Mouse (Mus musculus) intestine, embryonic 16.5 days (tissue): ENCODE measurements around the gene Aqr. TPM values are rescaled to one million over a fixed set of nuclear protein-coding genes. Genes with fewer than 3 reads are reported as not detected.

ENCODE experiments used
- ATAC-seq: fragments of 200-750 bp; cut with Nextera tagmentation; 2 replicates; pipeline ENCODE4 v1.8.0; 2017; ENCODE audit warnings: moderate TSS enrichment, moderate library complexity
- H3K27ac ChIP-seq: fragments of 300-500 bp; sonication (generic); 2 replicates; pipeline ENCODE4 v1.5.1; 2014; ENCODE audit warnings: mild to moderate bottlenecking, low read length
- H3K27me3 ChIP-seq: fragments of 300-500 bp; sonication (generic); replicated peaks from 2 replicates; pipeline ENCODE4 v1.6.1; 2014; ENCODE audit warnings: low read length, control low read depth, mixed read lengths; ENCODE audit not compliant: control insufficient read depth, insufficient read depth
- H3K36me3 ChIP-seq: fragments of 300-500 bp; sonication (generic); 2 replicates; pipeline ENCODE4 v1.6.1; 2014; ENCODE audit warnings: low read length, control low read depth; ENCODE audit not compliant: control insufficient read depth, insufficient read depth
- H3K4me1 ChIP-seq: fragments of 300-500 bp; sonication (generic); 2 replicates; pipeline ENCODE4 v1.6.1; 2014; ENCODE audit warnings: low read length, control low read depth, mixed read lengths; ENCODE audit not compliant: control insufficient read depth, insufficient read depth
- H3K4me2 ChIP-seq: fragments of 300-500 bp; sonication (generic); 2 replicates; pipeline ENCODE4 v1.6.1; 2014; ENCODE audit warnings: low read depth, low read length, control low read depth
- H3K4me3 ChIP-seq: fragments of 300-500 bp; sonication (generic); 2 replicates; pipeline ENCODE4 v1.5.1; 2014; ENCODE audit warnings: mild to moderate bottlenecking, low read length
- H3K9ac ChIP-seq: fragments of 300-500 bp; sonication (generic); 2 replicates; pipeline ENCODE4 v1.6.1; 2014; ENCODE audit warnings: low read depth, low read length
- H3K9me3 ChIP-seq: fragments of 300-500 bp; sonication (generic); 2 replicates; pipeline ENCODE4 v1.6.1; 2016; ENCODE audit warnings: low read length, control low read depth; ENCODE audit not compliant: control insufficient read depth
- WGBS: fragments of 180-500 bp; shearing (Covaris S2); extraction: QIAGEN DNeasy Blood & Tissue Kit; methylation state at CpG from one replicate; pipeline ENCODE4 v1.1.7; 2014; 5-methylcytosine and 5-hydroxymethylcytosine counted together
- polyA plus RNA-seq: library from polyadenylated mRNA; unstranded; fragments of >200 nt; fragmentation: Nextera tagmentation; extraction: Ambion mirVana; gene quantifications from 2 replicates; pipeline ENCODE4 v1.2.1, GENCODE M21; 2015

Gene Aqr
- polyA plus RNA-seq, 1 experiment from 2014 or later, result 29.7 TPM

- WGBS, result 52% methylated on average over 4 of the region's 4 CpGs
- no peak for ATAC-seq
Measured at GRCm38 (mm10) chr2:114177802-114178733, 8.8 kb downstream of the Aqr start.

GRCm38 (mm10) chr2:114174651-114175484 lies 12.0 kb downstream of the Aqr start:
- ATAC-seq, result peak; percentile 98
- H3K27ac ChIP-seq, result no peak overlapping the region
- H3K27me3 ChIP-seq, result no peaks in the 10 kb centered on the region
- under 1% methylated on average over 44 of the region's 44 CpGs for WGBS
- H3K4me2 ChIP-seq, result peak overlapping the region; percentile 80
- peak overlapping the region; percentile 77 for H3K4me3 ChIP-seq
- peaks cover 9% of the 10 kb centered on the region for H3K4me1 ChIP-seq
- H3K9me3 ChIP-seq, result no peaks in the 10 kb centered on the region
- no peaks in the 10 kb centered on the region for H3K36me3 ChIP-seq
- peak overlapping the region; percentile 86 for H3K9ac ChIP-seq

More at GRCm38 (mm10) chr2:114177802-114178733, 8.8 kb downstream of the Aqr start:
- no peaks in the 10 kb centered on the region for H3K36me3 ChIP-seq
- no peaks in the 10 kb centered on the region for H3K27me3 ChIP-seq
- H3K4me1 ChIP-seq, result peaks cover 9% of the 10 kb centered on the region
- no peak overlapping the region for H3K4me3 ChIP-seq
- no peak overlapping the region for H3K4me2 ChIP-seq
- no peak overlapping the region for H3K9ac ChIP-seq
- no peaks in the 10 kb centered on the region for H3K9me3 ChIP-seq
- no peak overlapping the region for H3K27ac ChIP-seq

- H3K4me2 ChIP-seq, result no peak overlapping the region
- no peaks in the 10 kb centered on the region for H3K27me3 ChIP-seq
- no peak overlapping the region for H3K4me3 ChIP-seq
- ATAC-seq, result no peak
- H3K9ac ChIP-seq, result no peak overlapping the region
- no peaks in the 10 kb centered on the region for H3K36me3 ChIP-seq
- no peaks in the 10 kb centered on the region for H3K9me3 ChIP-seq
- no peak overlapping the region for H3K27ac ChIP-seq
- H3K4me1 ChIP-seq, result peaks cover 9% of the 10 kb centered on the region
Measured at GRCm38 (mm10) chr2:114173248-114173647, 13.6 kb downstream of the Aqr start.

DNA sequence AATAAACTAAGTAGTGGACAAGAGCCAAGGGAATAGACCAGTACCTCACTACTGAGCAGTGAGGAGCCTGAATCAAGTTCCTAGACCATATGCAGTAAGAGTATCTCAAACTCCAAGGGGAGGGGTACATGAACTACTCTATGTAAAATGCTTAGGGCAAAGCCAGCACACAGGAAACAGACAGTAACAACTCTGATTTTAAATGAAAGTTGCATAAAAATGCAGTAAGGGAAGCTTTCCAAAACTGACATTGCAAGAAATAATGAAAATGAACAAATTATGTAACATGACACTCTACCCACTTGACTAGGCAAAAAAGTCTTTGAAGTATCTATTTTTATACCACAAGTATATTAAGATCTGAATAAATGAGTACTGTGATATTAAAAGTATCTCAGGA lies 19.0 kb downstream of the Aqr start:
- peaks cover 2% of the 10 kb centered on the region; the same call in 1 of the 2 replicates for H3K36me3 ChIP-seq
- no peaks in the 10 kb centered on the region for H3K4me1 ChIP-seq

GRCm38 (mm10) chr2:114161978-114162377 lies 24.8 kb downstream of the Aqr start:
- Histone ChIP-seq H3K9me3 (no peaks in the 10 kb centered on the region), H3K4me2 (no peak overlapping the region), H3K4me3 (no peak overlapping the region), H3K27me3 (no peaks in the 10 kb centered on the region), H3K9ac (no peak overlapping the region), H3K36me3 (peaks cover 2% of the 10 kb centered on the region; the same call in 1 of the 2 replicates), H3K27ac (no peak overlapping the region), H3K4me1 (no peaks in the 10 kb centered on the region)
- ATAC-seq, result no peak
- 82% methylated on average over 1 of the region's 1 CpGs for WGBS

More for the DNA sequence above, 19.0 kb downstream of the Aqr start:
- no peaks in the 10 kb centered on the region for H3K9me3 ChIP-seq
- ATAC-seq, result no peak
- no peaks in the 10 kb centered on the region for H3K27me3 ChIP-seq
- no peak overlapping the region for H3K4me3 ChIP-seq
- H3K27ac ChIP-seq, result no peak overlapping the region
- no peak overlapping the region for H3K4me2 ChIP-seq
- H3K9ac ChIP-seq, result no peak overlapping the region

DNA sequence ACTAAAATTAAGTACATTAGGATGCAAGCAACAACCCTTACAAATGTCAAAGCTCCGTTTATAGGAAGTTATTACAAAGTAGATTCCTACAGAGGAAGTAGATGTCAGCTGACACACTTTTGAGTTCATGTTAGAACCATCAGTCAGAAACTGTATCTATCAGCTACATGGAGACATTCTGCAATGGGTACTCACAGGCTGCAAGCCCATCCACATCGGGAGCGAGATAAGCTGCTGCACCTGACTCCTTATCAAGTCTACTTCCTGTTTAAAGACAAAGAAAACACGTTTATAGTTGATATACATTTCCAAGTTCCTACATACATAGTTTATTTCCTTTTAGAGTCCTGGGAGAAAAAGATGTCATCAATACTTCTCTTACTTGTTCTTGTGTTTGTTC lies 29.5 kb downstream of the Aqr start:
- ATAC-seq, result no peak
- Histone ChIP-seq H3K4me2 (no peak overlapping the region), H3K36me3 (peaks cover 5% of the 10 kb centered on the region), H3K4me3 (no peak overlapping the region), H3K9me3 (no peaks in the 10 kb centered on the region), H3K9ac (no peak overlapping the region), H3K4me1 (no peaks in the 10 kb centered on the region), H3K27ac (no peak overlapping the region), H3K27me3 (no peaks in the 10 kb centered on the region)
- WGBS, result 77% methylated on average over 4 of the region's 4 CpGs

DNA sequence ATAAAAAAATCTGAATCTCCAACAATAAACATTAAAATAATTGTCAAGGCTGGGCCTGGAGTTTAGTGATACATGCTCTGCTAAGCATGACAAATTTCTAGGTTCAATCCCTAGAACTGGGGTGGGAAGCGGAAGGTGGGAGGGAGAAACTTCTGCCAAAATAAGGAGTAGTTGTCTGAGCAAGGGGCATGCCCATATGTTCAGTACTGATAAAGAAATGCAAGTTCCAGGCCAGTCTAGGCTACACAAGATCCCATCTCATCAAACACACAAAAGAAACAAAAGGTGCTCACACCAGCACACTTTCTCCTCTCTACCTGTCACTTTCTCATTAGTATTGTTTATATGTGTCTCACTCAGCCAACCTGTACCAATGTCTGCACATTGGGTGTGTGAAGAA lies 30.2 kb downstream of the Aqr start:
- no peaks in the 10 kb centered on the region for H3K9me3 ChIP-seq
- no peak overlapping the region for H3K4me3 ChIP-seq
- no peaks in the 10 kb centered on the region for H3K4me1 ChIP-seq
- H3K4me2 ChIP-seq, result no peak overlapping the region
- ATAC-seq, result no peak
- WGBS, result 85% methylated on average over 1 of the region's 1 CpGs
- H3K27ac ChIP-seq, result no peak overlapping the region
- H3K27me3 ChIP-seq, result no peaks in the 10 kb centered on the region
- peaks cover 5% of the 10 kb centered on the region for H3K36me3 ChIP-seq
- no peak overlapping the region for H3K9ac ChIP-seq

GRCm38 (mm10) chr2:114153247-114153646 lies 33.6 kb downstream of the Aqr start:
- H3K4me3 ChIP-seq, result no peak overlapping the region
- no peak for ATAC-seq
- no peak overlapping the region for H3K27ac ChIP-seq
- peaks cover 9% of the 10 kb centered on the region for H3K36me3 ChIP-seq
- H3K4me2 ChIP-seq, result no peak overlapping the region
- no peaks in the 10 kb centered on the region for H3K9me3 ChIP-seq
- no peaks in the 10 kb centered on the region for H3K4me1 ChIP-seq
- 93% methylated on average over 6 of the region's 6 CpGs for WGBS
- H3K27me3 ChIP-seq, result no peaks in the 10 kb centered on the region
- no peak overlapping the region for H3K9ac ChIP-seq

DNA sequence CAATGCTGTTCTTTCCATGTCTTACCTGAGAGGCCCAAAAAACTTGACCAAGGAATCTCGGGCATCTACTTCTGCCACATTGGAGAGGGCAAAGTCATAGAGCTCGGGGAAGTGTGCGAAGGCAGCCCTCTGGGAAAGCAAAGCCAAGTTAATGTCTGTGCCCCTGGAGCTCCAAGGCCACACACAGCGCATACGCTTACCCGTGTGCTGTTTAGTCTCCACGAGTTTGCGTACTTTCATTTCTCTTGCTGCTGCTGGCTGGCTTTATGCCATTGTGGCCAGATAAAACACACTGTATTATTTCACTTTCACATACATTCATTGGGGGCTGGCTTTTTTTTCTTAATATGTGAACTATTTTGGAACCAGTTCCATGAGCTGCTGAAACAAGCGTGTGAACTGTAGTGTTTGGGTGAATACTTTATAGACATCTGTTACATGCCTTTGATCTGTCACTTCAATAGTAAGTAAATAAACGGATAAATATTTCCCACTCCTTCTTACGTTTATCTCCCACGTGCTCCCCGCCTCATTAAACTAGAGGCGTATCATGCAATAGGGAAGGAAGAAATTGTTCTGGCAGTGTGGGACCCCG lies 39.9 kb downstream of the Aqr start:
- Histone ChIP-seq H3K4me3 (no peak overlapping the region), H3K27me3 (no peaks in the 10 kb centered on the region), H3K9me3 (no peaks in the 10 kb centered on the region), H3K4me2 (no peak overlapping the region), H3K9ac (no peak overlapping the region), H3K36me3 (peaks cover 14% of the 10 kb centered on the region; the same call in 1 of the 2 replicates), H3K27ac (no peak overlapping the region), H3K4me1 (no peaks in the 10 kb centered on the region)
- 85% methylated on average over 15 of the region's 15 CpGs for WGBS
- no peak for ATAC-seq
